Mouse (Mus musculus): Measurements from ENCODE around the gene Xkr7. TPM values are rescaled to one million over a fixed set of nuclear protein-coding genes. Genes with fewer than 3 reads are reported as not detected.

Gene Xkr7
- polyA plus RNA-seq, 1 experiment = not detected

- Histone ChIP-seq H3K4me3 (replicated peaks; ENCODE audit: extremely low read depth, low read depth, low read length) (no peak overlapping the region), H3K4me1 (ENCODE audit: control insufficient read depth, insufficient read depth, low read length) (peaks cover 4% of the 10 kb centered on the region; the same call in 1 of the 2 replicates)
- no peak for DNase-seq
- WGBS = 52% methylated on average over 9 of the region's 9 CpGs
- TF ChIP-seq POLR2A (IDR thresholded peaks at IDR 0.05; ENCODE audit: borderline replicate concordance, extremely low read depth, low read depth, low read length) (no peak), CTCF (IDR thresholded peaks at IDR 0.05; ENCODE audit: insufficient read depth, low read length) (no peak)
These were observed 32.7 kb downstream of the Xkr7 start for GRCm38 (mm10) chr2:153064190-153064970.

- DNase-seq = peak; percentile 44
- peaks cover 9% of the 10 kb centered on the region for H3K4me1 ChIP-seq (ENCODE audit: control insufficient read depth, insufficient read depth, low read length)
- H3K4me3 ChIP-seq (replicated peaks; ENCODE audit: extremely low read depth, low read depth, low read length) = peak within 1 kb of the TSS; percentile 64
- TF ChIP-seq POLR2A (IDR thresholded peaks at IDR 0.05; ENCODE audit: borderline replicate concordance, extremely low read depth, low read depth, low read length) (peak; percentile 44; the same call in 1 of the 2 replicates), CTCF (IDR thresholded peaks at IDR 0.05; ENCODE audit: insufficient read depth, low read length) (no peak)
- WGBS = 27% methylated on average over 12 of the region's 12 CpGs
These were observed 34.3 kb downstream of the Xkr7 start, which contains the start of gene Ccm2l for GRCm38 (mm10) chr2:153065747-153066508. Gene Ccm2l (plus strand): TSS chr2:153065955.

DNA sequence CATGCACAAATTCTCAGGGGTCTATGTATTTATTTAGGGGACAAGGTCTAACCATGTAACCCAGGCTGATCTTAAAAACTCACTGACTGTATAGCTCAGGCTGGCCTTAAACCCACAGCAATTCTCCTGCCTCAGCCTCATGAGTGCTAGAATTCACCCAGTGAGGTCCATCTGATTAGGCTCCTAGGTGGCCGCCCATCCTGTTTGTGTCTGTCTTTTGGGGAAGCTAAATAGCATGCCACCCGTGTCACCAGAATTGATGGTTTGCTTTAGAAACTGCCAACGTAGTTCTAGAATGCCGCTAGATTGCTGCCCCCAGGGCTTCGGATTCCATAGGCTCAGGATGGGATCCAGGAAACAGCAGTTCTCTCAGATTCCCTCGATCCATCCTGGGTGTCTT lies 35.3 kb downstream of the Xkr7 start:
- TF ChIP-seq CTCF (IDR thresholded peaks at IDR 0.05; ENCODE audit: insufficient read depth, low read length) = no peak
- TF ChIP-seq POLR2A (IDR thresholded peaks at IDR 0.05; ENCODE audit: borderline replicate concordance, extremely low read depth, low read depth, low read length) = no peak
- Histone ChIP-seq H3K4me1 (ENCODE audit: control insufficient read depth, insufficient read depth, low read length) (peaks cover 9% of the 10 kb centered on the region), H3K4me3 (replicated peaks; ENCODE audit: extremely low read depth, low read depth, low read length) (peak overlapping the region; percentile 36)
- WGBS = 36% methylated on average over 6 of the region's 6 CpGs
- DNase-seq = no peak

DNA sequence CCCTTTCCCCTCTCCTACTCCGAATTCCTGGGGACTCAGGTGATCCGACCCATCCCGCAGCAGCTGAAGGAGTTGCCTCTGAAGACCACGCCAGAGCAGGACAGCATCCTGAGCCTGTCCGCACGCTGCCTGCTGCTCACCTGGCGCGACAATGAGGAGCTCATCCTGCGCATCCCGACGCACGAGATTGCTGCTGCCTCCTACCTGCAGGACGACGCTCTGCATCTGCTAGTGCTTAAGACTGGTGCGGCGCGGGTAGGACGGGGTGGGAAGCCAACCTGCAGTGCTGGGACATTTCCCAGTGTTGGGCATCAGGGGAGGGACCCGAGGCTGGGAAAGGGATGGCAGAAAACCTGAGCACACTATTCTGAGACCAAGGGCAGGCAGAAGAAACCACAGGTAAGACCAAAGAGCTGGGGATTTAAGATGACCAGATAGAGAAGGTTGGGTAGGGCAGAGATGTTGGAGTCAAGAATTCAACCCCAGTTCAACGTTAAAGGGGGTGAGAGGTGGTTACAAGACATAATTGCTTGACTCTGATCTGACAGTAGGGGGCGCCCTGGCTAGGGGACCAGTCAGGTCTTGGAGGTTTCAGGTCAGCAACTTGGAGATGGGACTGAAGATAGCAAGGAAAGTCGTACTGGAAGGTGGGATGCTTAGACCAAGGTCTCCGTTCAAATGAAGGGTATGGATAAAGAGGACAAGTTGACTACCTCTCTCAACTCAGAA lies 39.3 kb downstream of the Xkr7 start:
- H3K4me1 ChIP-seq (ENCODE audit: control insufficient read depth, insufficient read depth, low read length) = peaks cover 5% of the 10 kb centered on the region

GRCm38 (mm10) chr2:153071491-153072184 lies 40.0 kb downstream of the Xkr7 start:
- WGBS = 58% methylated on average over 67 of the region's 67 CpGs
- no peak overlapping the region for H3K4me3 ChIP-seq (replicated peaks; ENCODE audit: extremely low read depth, low read depth, low read length)
- TF ChIP-seq POLR2A (IDR thresholded peaks at IDR 0.05; ENCODE audit: borderline replicate concordance, extremely low read depth, low read depth, low read length) (no peak), CTCF (IDR thresholded peaks at IDR 0.05; ENCODE audit: insufficient read depth, low read length) (no peak)
- peaks cover 8% of the 10 kb centered on the region for H3K4me1 ChIP-seq (ENCODE audit: control insufficient read depth, insufficient read depth, low read length)
- DNase-seq = no peak

More for the DNA sequence above, 39.3 kb downstream of the Xkr7 start:
- WGBS = 43% methylated on average over 23 of the region's 23 CpGs
- no peak overlapping the region for H3K4me3 ChIP-seq (replicated peaks; ENCODE audit: extremely low read depth, low read depth, low read length)
- no peak for DNase-seq
- TF ChIP-seq CTCF (IDR thresholded peaks at IDR 0.05; ENCODE audit: insufficient read depth, low read length) (no peak; the same call in 1 of the 2 replicates), POLR2A (IDR thresholded peaks at IDR 0.05; ENCODE audit: borderline replicate concordance, extremely low read depth, low read depth, low read length) (no peak)

GRCm38 (mm10) chr2:153074651-153075050 lies 43.0 kb downstream of the Xkr7 start:
- H3K4me1 ChIP-seq (ENCODE audit: control insufficient read depth, insufficient read depth, low read length) = peaks cover 8% of the 10 kb centered on the region
- TF ChIP-seq CTCF (IDR thresholded peaks at IDR 0.05; ENCODE audit: insufficient read depth, low read length) (no peak), POLR2A (IDR thresholded peaks at IDR 0.05; ENCODE audit: borderline replicate concordance, extremely low read depth, low read depth, low read length) (no peak)
- 80% methylated on average over 10 of the region's 10 CpGs for WGBS
- no peak overlapping the region for H3K4me3 ChIP-seq (replicated peaks; ENCODE audit: extremely low read depth, low read depth, low read length)
- DNase-seq = no peak

DNA sequence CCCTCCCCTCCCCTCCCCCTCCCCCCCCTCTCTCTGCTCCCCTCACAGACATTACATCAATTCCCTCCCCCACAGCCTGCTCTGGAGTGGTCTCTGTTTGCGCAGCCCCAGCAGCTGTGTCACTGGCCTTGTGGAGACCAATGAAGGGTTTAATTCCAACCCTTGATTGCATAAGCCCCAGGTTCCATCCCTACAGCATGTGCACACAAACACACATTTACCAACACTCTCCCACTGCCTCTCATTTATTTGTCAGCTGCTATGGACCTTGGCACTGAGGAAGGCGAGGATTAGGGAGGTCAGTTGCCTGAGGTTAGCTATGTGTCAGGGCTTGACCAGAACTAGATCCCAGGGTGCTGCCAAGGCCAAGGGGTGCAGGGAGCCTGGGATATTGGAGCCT lies 44.3 kb downstream of the Xkr7 start:
- 53% methylated on average over 2 of the region's 2 CpGs for WGBS
- no peak for DNase-seq
- peaks cover 3% of the 10 kb centered on the region for H3K4me1 ChIP-seq (ENCODE audit: control insufficient read depth, insufficient read depth, low read length)
- TF ChIP-seq CTCF (IDR thresholded peaks at IDR 0.05; ENCODE audit: insufficient read depth, low read length) (no peak), POLR2A (IDR thresholded peaks at IDR 0.05; ENCODE audit: borderline replicate concordance, extremely low read depth, low read depth, low read length) (no peak)
- H3K4me3 ChIP-seq (replicated peaks; ENCODE audit: extremely low read depth, low read depth, low read length) = no peak overlapping the region

DNA sequence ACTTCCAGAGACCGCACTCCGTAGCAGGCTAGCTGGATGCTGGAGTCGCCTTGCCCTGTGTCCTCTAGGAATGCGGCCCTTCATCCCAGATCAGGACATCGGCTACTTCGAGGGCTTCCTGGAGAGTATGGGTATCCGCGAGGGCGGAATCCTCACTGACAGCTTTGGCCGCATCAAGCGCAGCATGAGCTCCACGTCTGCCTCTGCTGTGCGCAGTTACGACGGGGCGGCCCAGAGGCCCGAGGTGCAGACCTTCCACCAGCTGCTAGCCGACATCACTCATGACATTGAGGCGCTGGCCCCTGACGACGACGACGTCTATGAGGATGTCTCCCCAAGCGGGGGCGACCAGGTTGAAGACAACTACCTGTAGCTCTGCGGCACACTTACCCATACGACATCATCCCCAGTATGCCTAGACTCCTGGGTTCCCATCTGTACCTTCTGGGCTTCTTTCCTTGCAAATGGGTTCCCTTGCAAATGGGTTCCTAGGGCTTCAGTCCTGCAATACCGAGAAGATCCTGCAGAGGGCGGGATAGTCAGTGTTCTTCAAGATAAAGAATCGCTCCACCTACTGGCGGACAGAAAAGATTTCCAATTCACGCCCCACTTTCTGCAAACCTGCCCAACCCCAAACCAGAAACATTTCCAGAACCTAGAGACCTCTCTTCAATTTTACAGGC lies 49.3 kb downstream of the Xkr7 start:
- no peak overlapping the region for H3K4me3 ChIP-seq (replicated peaks; ENCODE audit: extremely low read depth, low read depth, low read length)
- DNase-seq = peak; percentile 78
- peaks cover 9% of the 10 kb centered on the region for H3K4me1 ChIP-seq (ENCODE audit: control insufficient read depth, insufficient read depth, low read length)
- 43% methylated on average over 32 of the region's 32 CpGs for whole genome bisulfite sequencing
- TF ChIP-seq POLR2A (IDR thresholded peaks at IDR 0.05; ENCODE audit: borderline replicate concordance, extremely low read depth, low read depth, low read length) = no peak
- TF ChIP-seq CTCF (IDR thresholded peaks at IDR 0.05; ENCODE audit: insufficient read depth, low read length) = peak; percentile 78
